Mouse (Mus musculus) granulocyte monocyte progenitor cell, adult 5-6 weeks (primary cell): ENCODE measurements at regions not wholly inside any gene's neighbourhood (a gene's known extent, or its start where the extent isn't known, plus 50 kb on each side); places are given as distances from the start of the nearest gene placed in this dataset.

Experiments used
- ATAC-seq: replicated peaks from 2 replicates; pipeline ENCODE4 v1.8.0; 2016; ENCODE audit warnings: mild to moderate bottlenecking, moderate TSS enrichment, inconsistent platforms; ENCODE audit not compliant: poor library complexity, severe bottlenecking

GRCm38 (mm10) chr2:103143985-103144384 lies 70.5 kb downstream of the Apip start:
- no peak for ATAC-seq

GRCm38 (mm10) chr2:103144420-103144819 lies 70.9 kb downstream of the Apip start:
- no peak for ATAC-seq

GRCm38 (mm10) chr2:103145058-103145457 lies 71.6 kb downstream of the Apip start:
- ATAC-seq = peak; percentile 71

GRCm38 (mm10) chr2:103146132-103146531 lies 72.7 kb downstream of the Apip start:
- ATAC-seq = peak; percentile 76

- peak; percentile 98 for ATAC-seq
Observed at GRCm38 (mm10) chr2:103153261-103153660, 79.8 kb downstream of the Apip start.

GRCm38 (mm10) chr2:103167741-103168140 lies 94.3 kb downstream of the Apip start:
- no peak for ATAC-seq

GRCm38 (mm10) chr2:103168266-103168665 lies 94.8 kb downstream of the Apip start:
- no peak for ATAC-seq

- ATAC-seq = no peak
Observed at GRCm38 (mm10) chr2:103177361-103177760, 103.9 kb downstream of the Apip start.

GRCm38 (mm10) chr2:103180298-103180927 lies 106.9 kb downstream of the Apip start:
- no peak for ATAC-seq

GRCm38 (mm10) chr2:103186751-103187260 lies 113.3 kb downstream of the Apip start:
- no peak for ATAC-seq

GRCm38 (mm10) chr2:103192591-103192990 lies 110.5 kb downstream of the Ehf start:
- no peak for ATAC-seq

- ATAC-seq = no peak
Observed at GRCm38 (mm10) chr2:103200313-103200712, 102.8 kb downstream of the Ehf start.

GRCm38 (mm10) chr2:103205046-103205445 lies 98.0 kb downstream of the Ehf start:
- no peak for ATAC-seq

- no peak for ATAC-seq
Observed at GRCm38 (mm10) chr2:103208370-103208769, 94.7 kb downstream of the Ehf start.

- ATAC-seq = no peak
Observed at GRCm38 (mm10) chr2:103209056-103209455, 94.0 kb downstream of the Ehf start.

- ATAC-seq = peak; percentile 52
Observed at GRCm38 (mm10) chr2:103209512-103209981, 93.5 kb downstream of the Ehf start.

GRCm38 (mm10) chr2:103211179-103211578 lies 91.9 kb downstream of the Ehf start:
- ATAC-seq = no peak
